Mouse (Mus musculus) gastrocnemius, adult 2 months (tissue): ENCODE measurements around the gene Ccdc96. TPM values are rescaled to one million over a fixed set of nuclear protein-coding genes. Genes with fewer than 3 reads are reported as not detected.

ENCODE experiments used
- DNase-seq: peaks from one replicate; pipeline ENCODE4 v3.0.0; 2022
- H3K27ac ChIP-seq: fragments of 200-600 bp; 2 replicates; pipeline ENCODE4 v1.8.1; 2022; ENCODE audit warnings: mild to moderate bottlenecking
- H3K4me3 ChIP-seq: fragments of 200-600 bp; 2 replicates; pipeline ENCODE4 v1.8.1; 2022; ENCODE audit warnings: mild to moderate bottlenecking, moderate library complexity
- CTCF ChIP-seq: fragments of 200-600 bp; IDR thresholded peaks from 2 replicates; pipeline ENCODE4 v1.8.1; 2022; ENCODE audit warnings: antibody characterized with exemption, mild to moderate bottlenecking, moderate library complexity
- intact Hi-C: fragments of 180-260 bp; cut with DNase I; formaldehyde crosslinking; loops from one replicate; pipeline ENCODE4 v1.15.1; 2025
- total RNA-seq, 2 experiments: library from RNA; stranded (reverse); gene quantifications; 2 replicates each; pipeline ENCODE4 v1.2.3; 2021

The Ccdc96 gene
- total RNA-seq, 2 experiments from 2014 or later, result 0.11 TPM; not detected in 1

GRCm38 (mm10) chr5:36510956-36511355, 26.6 kb downstream of the Ccdc96 start:
- Histone ChIP-seq H3K4me3 (no peak overlapping the region), H3K27ac (peak overlapping the region; percentile 75)
- intact Hi-C loops, result no loop called here
- no peak for TF ChIP-seq CTCF
- no peak for DNase-seq

GRCm38 (mm10) chr5:36515126-36515525, 30.7 kb downstream of the Ccdc96 start:
- intact Hi-C loops, result no loop called here
- no peak for TF ChIP-seq CTCF
- no peak overlapping the region for H3K27ac ChIP-seq
- H3K4me3 ChIP-seq, result no peak overlapping the region
- DNase-seq, result no peak

GRCm38 (mm10) chr5:36515558-36515957, 31.2 kb downstream of the Ccdc96 start:
- DNase-seq, result no peak
- Histone ChIP-seq H3K27ac (no peak overlapping the region), H3K4me3 (no peak overlapping the region)
- intact Hi-C loops, result no loop called here
- no peak for TF ChIP-seq CTCF

- intact Hi-C loops, result no loop called here
- no peak for DNase-seq
- no peak for TF ChIP-seq CTCF
- H3K27ac ChIP-seq, result no peak overlapping the region
- H3K4me3 ChIP-seq, result no peak overlapping the region
Observed at GRCm38 (mm10) chr5:36517596-36517995, 33.2 kb downstream of the Ccdc96 start.

- no peak overlapping the region for H3K4me3 ChIP-seq
- TF ChIP-seq CTCF, result no peak
- DNase-seq, result no peak
- H3K27ac ChIP-seq, result no peak overlapping the region
- intact Hi-C loops, result no loop called here
Observed at GRCm38 (mm10) chr5:36519751-36520150, 35.4 kb downstream of the Ccdc96 start.

GRCm38 (mm10) chr5:36522782-36523181, 38.4 kb downstream of the Ccdc96 start:
- TF ChIP-seq CTCF, result no peak
- DNase-seq, result no peak
- Histone ChIP-seq H3K27ac (no peak overlapping the region), H3K4me3 (no peak overlapping the region)
- intact Hi-C loops, result no loop called here

- no peak for TF ChIP-seq CTCF
- no peak for DNase-seq
- intact Hi-C loops, result no loop called here
- H3K4me3 ChIP-seq, result no peak overlapping the region
- H3K27ac ChIP-seq, result no peak overlapping the region
Observed at GRCm38 (mm10) chr5:36523219-36523703, 38.9 kb downstream of the Ccdc96 start.

- no peak for TF ChIP-seq CTCF
- no peak overlapping the region for H3K27ac ChIP-seq
- no peak for DNase-seq
- intact Hi-C loops, result no loop called here
- H3K4me3 ChIP-seq, result no peak overlapping the region
Observed at GRCm38 (mm10) chr5:36525216-36525615, 40.8 kb downstream of the Ccdc96 start.

- H3K27ac ChIP-seq, result no peak overlapping the region
- intact Hi-C loops, result no loop called here
- DNase-seq, result no peak
- peak; percentile 48 for TF ChIP-seq CTCF
- no peak overlapping the region for H3K4me3 ChIP-seq
Observed at GRCm38 (mm10) chr5:36526274-36526673, 41.9 kb downstream of the Ccdc96 start.

GRCm38 (mm10) chr5:36526921-36527320, 42.5 kb downstream of the Ccdc96 start:
- intact Hi-C loops, result no loop called here
- no peak for TF ChIP-seq CTCF
- no peak overlapping the region for H3K4me3 ChIP-seq
- H3K27ac ChIP-seq, result no peak overlapping the region
- no peak for DNase-seq

- intact Hi-C loops, result loop anchor here (1.0 to 5.0 kb wide), 3 partner anchors 47 to 213 kb away; partner anchors contain the start of genes Ccdc96 and Tada2b
- TF ChIP-seq CTCF, result no peak
- no peak for DNase-seq
- Histone ChIP-seq H3K4me3 (peak overlapping the region; percentile 94), H3K27ac (peak overlapping the region; percentile 88)
Observed at GRCm38 (mm10) chr5:36529698-36530097, 45.3 kb downstream of the Ccdc96 start.

GRCm38 (mm10) chr5:36530129-36530751, 45.9 kb downstream of the Ccdc96 start:
- Histone ChIP-seq H3K4me3 (peak overlapping the region; percentile 94), H3K27ac (peak overlapping the region; percentile 88)
- no peak for TF ChIP-seq CTCF
- intact Hi-C loops, result loop anchor here (1.0 to 5.0 kb wide), 3 partner anchors 48 to 212 kb away; partner anchors contain the start of genes Ccdc96 and Tada2b
- peak; percentile 97 for DNase-seq

GRCm38 (mm10) chr5:36534455-36535030, 50.2 kb downstream of the Ccdc96 start:
- no peak for DNase-seq
- Histone ChIP-seq H3K4me3 (no peak overlapping the region), H3K27ac (no peak overlapping the region)
- intact Hi-C loops, result loop anchor here (5.0 kb wide), 3 partner anchors 52 to 208 kb away; partner anchors contain the start of genes Ccdc96, Grpel1 and Tada2b
- no peak for TF ChIP-seq CTCF
